Mouse (Mus musculus): ENCODE results near the gene Nudt21. TPM values are rescaled to one million over a fixed set of nuclear protein-coding genes. Genes with fewer than 3 reads are reported as not detected.
A peak's percentile ranks its signal among the peaks of the same experiment; 100 is the strongest.

Nudt21 gene
- polyA plus RNA-seq, 1 experiment: 63.0 TPM

DNA sequence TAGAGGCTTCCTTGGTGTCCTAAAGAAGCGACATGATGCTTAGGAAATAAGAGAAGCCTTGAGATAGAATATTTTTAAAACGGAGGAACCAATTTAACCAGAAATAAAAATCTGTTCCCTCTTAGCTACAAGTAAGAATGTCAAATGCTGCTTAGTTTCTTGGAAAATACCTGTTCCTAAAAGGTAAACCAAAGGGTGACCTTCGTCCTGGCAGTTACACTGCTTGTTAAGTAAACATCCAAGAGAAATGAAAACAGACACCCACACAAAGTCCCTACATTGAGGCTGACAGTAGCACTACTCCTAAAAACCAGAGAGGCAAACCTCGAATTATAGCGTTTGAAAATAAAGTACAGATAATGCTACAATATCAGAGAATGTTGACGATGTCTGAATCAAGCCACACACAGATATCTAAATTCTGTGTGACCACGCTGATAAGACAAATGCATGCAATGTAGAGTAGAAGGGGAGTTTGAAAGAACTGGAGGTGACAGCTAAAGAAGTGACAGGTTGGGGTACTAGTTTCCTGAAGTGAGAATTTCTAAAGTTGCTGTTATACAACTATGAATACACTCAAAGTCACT lies 23.7 kb downstream of the Nudt21 start:
- no peak for DNase-seq (ENCODE audit: low read depth in 1 of 2, low spot score in 2 of 2)
- WGBS: 37% methylated on average over 7 of the region's 7 CpGs
- no peak for TF ChIP-seq CTCF (IDR thresholded peaks at IDR 0.05; ENCODE audit: extremely low read depth, insufficient read depth, insufficient read length, insufficient replicate concordance)
- TF ChIP-seq POLR2A (IDR thresholded peaks at IDR 0.05; ENCODE audit: low read depth, low read length): no peak

GRCm38 (mm10) chr8:94012013-94012951 lies 24.5 kb downstream of the Nudt21 start, which contains the start of gene Amfr:
TSS of gene Amfr (minus strand) at chr8:94012842.
- H3K4me3 ChIP-seq (ENCODE audit: extremely low read depth, insufficient read depth, insufficient read length): peak within 1 kb of the TSS; percentile 95
- 1% methylated on average over 126 of the region's 130 CpGs for WGBS
- H3K27ac ChIP-seq (ENCODE audit: insufficient read depth, low read length): peak within 1 kb of the TSS; percentile 94
- peak; percentile 49 to 54 for DNase-seq (ENCODE audit: low read depth in 1 of 2, low spot score in 2 of 2)
- H3K27me3 ChIP-seq (ENCODE audit: control insufficient read depth, insufficient read depth, low read length): no peaks in the 10 kb centered on the region
- peaks cover 11% of the 10 kb centered on the region for H3K4me1 ChIP-seq (ENCODE audit: control insufficient read depth, insufficient read depth, insufficient read length)
- no peak; the same call in 1 of the 2 replicates for TF ChIP-seq POLR2A (IDR thresholded peaks at IDR 0.05; ENCODE audit: low read depth, low read length)
- TF ChIP-seq CTCF (IDR thresholded peaks at IDR 0.05; ENCODE audit: extremely low read depth, insufficient read depth, insufficient read length, insufficient replicate concordance): peak; percentile 20; the same call in 1 of the 2 replicates
- H3K36me3 ChIP-seq (ENCODE audit: control insufficient read depth, insufficient read depth, low read length): no peaks in the 10 kb centered on the region

More for the DNA sequence above, 23.7 kb downstream of the Nudt21 start:
- Histone ChIP-seq H3K4me1 (ENCODE audit: control insufficient read depth, insufficient read depth, insufficient read length) (peaks cover 11% of the 10 kb centered on the region), H3K27me3 (ENCODE audit: control insufficient read depth, insufficient read depth, low read length) (no peaks in the 10 kb centered on the region), H3K36me3 (ENCODE audit: control insufficient read depth, insufficient read depth, low read length) (no peaks in the 10 kb centered on the region), H3K4me3 (ENCODE audit: extremely low read depth, insufficient read depth, insufficient read length) (peak overlapping the region; percentile 95), H3K27ac (ENCODE audit: insufficient read depth, low read length) (peak overlapping the region; percentile 61)

DNA sequence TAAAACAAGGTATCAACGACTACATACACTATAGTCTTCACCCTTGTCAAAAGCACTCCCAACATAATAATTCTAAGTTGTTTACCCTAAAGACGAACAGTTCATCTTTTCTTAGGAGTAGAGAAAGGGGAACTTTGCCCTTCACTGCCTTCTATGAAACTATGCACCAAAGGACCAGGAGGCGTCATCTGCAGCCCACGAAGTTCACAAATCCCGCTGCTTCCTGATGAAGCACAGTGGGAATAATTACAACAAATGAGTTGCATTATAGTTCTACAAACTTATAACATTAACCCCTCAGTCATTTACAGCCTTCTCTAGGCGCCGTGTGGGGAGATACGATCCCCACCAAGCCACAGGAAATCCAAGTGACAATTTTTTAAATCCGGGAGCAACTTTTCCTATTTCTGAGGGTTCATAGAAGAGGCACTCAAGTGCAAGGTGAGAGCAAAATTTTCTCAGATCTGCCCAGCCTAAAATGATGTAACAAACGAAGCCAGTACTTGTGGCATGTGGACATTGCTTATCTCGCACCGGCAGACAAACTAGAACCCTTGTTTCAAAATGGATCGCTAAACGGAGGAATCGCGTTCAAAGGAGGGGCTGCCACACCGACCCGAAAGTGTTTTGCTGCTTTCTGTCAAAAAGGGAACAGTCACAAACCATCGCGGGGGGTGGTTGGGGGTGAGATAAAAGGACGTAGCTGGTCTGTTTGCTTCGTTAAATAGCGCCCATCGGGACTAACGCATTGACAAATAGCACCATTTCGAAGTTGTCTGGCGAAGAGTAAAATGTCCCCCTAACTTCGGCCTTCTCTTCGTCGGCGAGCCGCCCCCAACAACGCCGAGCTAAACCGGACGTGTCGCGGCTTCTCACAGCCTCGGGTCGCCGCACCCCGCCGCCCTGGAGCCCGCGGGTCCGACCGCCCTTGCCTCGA lies 25.5 kb downstream of the Nudt21 start:
- H3K4me1 ChIP-seq (ENCODE audit: control insufficient read depth, insufficient read depth, insufficient read length): peaks cover 11% of the 10 kb centered on the region
- TF ChIP-seq CTCF (IDR thresholded peaks at IDR 0.05; ENCODE audit: extremely low read depth, insufficient read depth, insufficient read length, insufficient replicate concordance) (no peak), POLR2A (IDR thresholded peaks at IDR 0.05; ENCODE audit: low read depth, low read length) (no peak)
- 2% methylated on average over 48 of the region's 48 CpGs for WGBS
- no peaks in the 10 kb centered on the region for H3K36me3 ChIP-seq (ENCODE audit: control insufficient read depth, insufficient read depth, low read length)
- peak in 1 of 2 experiments; percentile 9 for DNase-seq (ENCODE audit: low read depth in 1 of 2, low spot score in 2 of 2)
- no peaks in the 10 kb centered on the region for H3K27me3 ChIP-seq (ENCODE audit: control insufficient read depth, insufficient read depth, low read length)
- peak overlapping the region; percentile 94 for H3K27ac ChIP-seq (ENCODE audit: insufficient read depth, low read length)
- H3K4me3 ChIP-seq (ENCODE audit: extremely low read depth, insufficient read depth, insufficient read length): peak overlapping the region; percentile 95

- H3K4me1 ChIP-seq (ENCODE audit: control insufficient read depth, insufficient read depth, insufficient read length): peaks cover 11% of the 10 kb centered on the region
- H3K36me3 ChIP-seq (ENCODE audit: control insufficient read depth, insufficient read depth, low read length): no peaks in the 10 kb centered on the region
- H3K4me3 ChIP-seq (ENCODE audit: extremely low read depth, insufficient read depth, insufficient read length): no peak overlapping the region
- H3K27me3 ChIP-seq (ENCODE audit: control insufficient read depth, insufficient read depth, low read length): no peaks in the 10 kb centered on the region
- no peak for DNase-seq (ENCODE audit: low read depth in 1 of 2, low spot score in 2 of 2)
- no peak overlapping the region for H3K27ac ChIP-seq (ENCODE audit: insufficient read depth, low read length)
- TF ChIP-seq POLR2A (IDR thresholded peaks at IDR 0.05; ENCODE audit: low read depth, low read length): no peak
- no peak for TF ChIP-seq CTCF (IDR thresholded peaks at IDR 0.05; ENCODE audit: extremely low read depth, insufficient read depth, insufficient read length, insufficient replicate concordance)
- WGBS: 78% methylated on average over 2 of the region's 2 CpGs
These were observed 26.6 kb downstream of the Nudt21 start for GRCm38 (mm10) chr8:94010101-94010705.

DNA sequence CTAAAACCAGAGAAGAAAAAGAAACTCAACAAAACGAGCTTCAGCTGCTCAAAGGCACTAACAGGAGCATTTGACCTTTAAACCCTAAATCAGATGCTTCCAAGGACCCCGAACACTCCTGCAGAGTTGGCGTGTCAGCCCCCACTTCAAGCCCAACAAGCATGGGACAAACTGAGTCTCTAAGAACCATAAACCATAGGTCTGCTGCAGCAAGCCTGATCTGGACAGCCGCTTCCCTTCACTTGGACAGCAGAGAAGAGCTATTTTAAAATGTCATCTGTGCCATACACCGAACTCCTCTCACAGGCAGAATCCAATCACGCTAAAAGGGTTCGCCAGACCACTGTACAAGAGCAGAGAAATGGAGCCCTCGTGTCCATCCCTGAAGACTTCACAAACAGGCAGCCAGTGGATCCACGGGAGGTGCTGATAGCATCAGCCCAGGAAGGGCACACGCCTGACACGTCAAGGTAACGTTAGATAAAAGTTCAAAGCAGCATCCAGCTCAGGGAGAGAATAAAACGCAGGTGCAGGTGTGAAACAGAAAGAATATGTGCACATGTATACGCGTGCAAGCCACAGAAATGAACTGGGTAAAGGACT lies 27.5 kb downstream of the Nudt21 start:
- 73% methylated on average over 15 of the region's 15 CpGs for WGBS
- DNase-seq (ENCODE audit: low read depth in 1 of 2, low spot score in 2 of 2): no peak
- Histone ChIP-seq H3K27ac (ENCODE audit: insufficient read depth, low read length) (no peak overlapping the region), H3K4me3 (ENCODE audit: extremely low read depth, insufficient read depth, insufficient read length) (no peak overlapping the region), H3K36me3 (ENCODE audit: control insufficient read depth, insufficient read depth, low read length) (no peaks in the 10 kb centered on the region; the same call in 1 of the 2 replicates), H3K4me1 (ENCODE audit: control insufficient read depth, insufficient read depth, insufficient read length) (peaks cover 11% of the 10 kb centered on the region), H3K27me3 (ENCODE audit: control insufficient read depth, insufficient read depth, low read length) (no peaks in the 10 kb centered on the region)
- TF ChIP-seq CTCF (IDR thresholded peaks at IDR 0.05; ENCODE audit: extremely low read depth, insufficient read depth, insufficient read length, insufficient replicate concordance) (no peak), POLR2A (IDR thresholded peaks at IDR 0.05; ENCODE audit: low read depth, low read length) (no peak)

All from spleen, adult 2 months (tissue).